Mouse (Mus musculus): ENCODE measurements around the gene Bloc1s1.

Gene Bloc1s1

DNA sequence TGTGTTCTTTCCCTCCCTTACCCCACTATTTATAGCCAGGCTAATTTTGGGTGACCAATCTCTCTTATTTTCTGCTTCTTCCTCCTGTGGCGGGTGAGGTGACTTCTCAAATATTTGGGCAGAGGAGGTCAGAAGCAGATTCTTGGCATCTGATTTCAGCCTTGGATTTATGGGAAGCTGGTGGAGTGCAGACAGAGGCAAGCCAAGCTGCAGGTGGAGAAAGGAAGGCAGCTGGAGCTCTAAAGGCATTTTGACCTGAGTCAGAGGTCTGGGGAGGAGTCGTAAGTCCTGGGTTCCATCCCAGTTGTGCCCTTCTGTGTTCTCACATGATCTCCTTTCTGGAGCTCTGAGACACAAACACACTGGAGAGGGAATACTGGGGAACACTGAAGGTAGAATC, 7.6 kb upstream of the Bloc1s1 start:
- no peak for DNase-seq (ENCODE audit: low spot score in 2 of 2)

DNA sequence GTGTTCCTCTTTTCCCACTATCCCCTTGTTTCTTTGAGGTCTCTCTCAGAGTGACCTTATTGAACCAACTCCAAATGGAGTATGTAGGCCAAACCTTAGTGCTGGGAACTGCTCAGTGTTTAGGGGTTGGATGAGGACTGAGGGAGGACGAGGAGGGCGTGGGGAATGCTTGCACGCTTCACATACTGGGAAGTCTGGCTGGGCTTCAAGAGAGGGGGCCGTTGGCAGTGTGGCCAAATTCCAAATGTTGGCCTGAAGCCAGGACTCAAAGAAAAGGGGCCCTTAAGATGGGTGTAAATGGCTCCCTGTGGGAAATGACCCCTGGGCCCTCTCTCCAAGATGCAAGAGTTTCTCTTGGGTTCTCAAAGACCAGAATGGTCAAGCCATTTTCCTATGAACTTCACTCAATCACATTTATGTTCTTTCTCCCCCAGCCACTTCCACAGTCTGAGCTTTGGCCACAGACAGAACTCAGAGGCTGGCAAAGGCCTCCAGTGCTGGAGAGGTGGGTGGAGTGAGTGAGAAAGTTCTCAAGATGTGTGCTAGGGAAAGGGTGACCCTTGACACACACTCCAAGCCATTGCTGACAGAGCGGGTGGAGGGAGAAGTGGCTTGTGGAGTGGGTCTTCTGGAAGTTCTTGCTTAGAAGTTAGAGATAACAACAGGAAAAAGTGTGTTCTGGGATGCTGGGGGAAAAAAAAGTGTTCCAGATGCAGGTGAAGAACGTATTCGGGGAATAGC, 6.0 kb upstream of the Bloc1s1 start:
- no peak for DNase-seq (ENCODE audit: low spot score in 2 of 2)

DNA sequence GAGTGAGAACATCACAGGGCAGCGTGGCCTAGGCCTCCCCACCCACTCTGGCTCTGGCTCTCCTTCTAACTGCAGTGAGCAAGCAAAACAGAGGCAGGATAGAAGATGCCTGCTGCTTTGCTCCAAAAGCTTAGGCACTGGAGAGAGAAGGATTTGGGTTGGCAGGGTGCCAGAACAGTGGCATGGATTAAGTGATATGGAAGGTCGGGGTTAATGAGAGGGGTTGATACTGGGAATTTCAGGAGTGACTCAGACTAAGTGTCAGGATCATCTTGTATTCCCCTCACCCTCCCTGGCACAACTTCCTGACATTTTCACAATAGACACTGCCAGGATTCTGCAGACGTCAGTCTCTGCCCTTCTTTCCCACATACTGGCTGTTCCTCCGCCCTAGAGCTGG, 4.5 kb upstream of the Bloc1s1 start:
- DNase-seq (ENCODE audit: low spot score in 2 of 2) = no peak

DNA sequence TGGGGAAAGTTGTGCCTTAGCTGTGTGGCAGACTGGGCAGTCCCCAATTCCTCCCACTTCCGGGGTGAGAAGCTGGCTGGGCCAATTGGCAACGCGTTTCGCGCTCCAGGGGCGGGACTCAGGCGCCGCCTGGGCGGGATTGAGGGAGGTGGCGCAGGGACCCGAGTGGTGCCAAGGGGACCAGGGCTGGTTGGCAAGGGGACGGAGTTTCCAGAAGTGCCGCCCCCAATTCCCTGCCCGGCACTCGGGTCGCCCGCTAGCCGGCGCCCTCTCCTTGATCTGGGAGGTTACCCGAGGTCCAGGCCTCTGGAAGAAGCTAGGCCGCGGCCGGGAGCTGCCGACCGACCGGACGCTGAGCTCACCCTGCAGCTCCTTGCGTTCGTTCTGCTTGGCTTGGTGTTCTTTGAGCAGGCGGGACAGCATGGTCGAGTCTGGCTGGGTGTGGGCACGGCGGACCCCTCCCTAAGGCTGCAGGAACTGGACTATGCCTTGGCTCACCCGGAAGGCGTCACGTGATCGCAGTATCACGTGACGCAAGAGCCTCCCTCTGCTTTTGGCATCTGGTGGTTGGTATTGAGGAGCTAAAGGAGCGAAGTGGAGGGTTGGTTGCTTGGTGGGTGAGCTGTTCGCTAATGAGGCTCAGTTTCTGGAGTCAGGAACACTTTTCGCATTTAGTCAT, 683 bp downstream of the Bloc1s1 start:
- DNase-seq (ENCODE audit: low spot score in 2 of 2) = peak; percentile 84 to 89

DNA sequence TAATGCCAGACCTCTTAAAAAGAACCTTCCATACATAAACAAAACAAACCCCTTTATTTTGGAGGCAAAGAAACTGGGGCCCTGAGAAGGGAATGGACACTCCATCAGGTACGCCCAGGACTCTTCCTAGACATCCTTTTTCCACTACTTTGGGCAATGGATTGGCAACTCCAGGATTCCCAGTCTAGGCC, 1.1 kb downstream of the Bloc1s1 start, which contains the start of gene Rdh5:
TSS of gene Rdh5 (minus strand) at position 67 of the 191 bp plus-strand sequence.
- DNase-seq (ENCODE audit: low spot score in 2 of 2) = no peak

DNA sequence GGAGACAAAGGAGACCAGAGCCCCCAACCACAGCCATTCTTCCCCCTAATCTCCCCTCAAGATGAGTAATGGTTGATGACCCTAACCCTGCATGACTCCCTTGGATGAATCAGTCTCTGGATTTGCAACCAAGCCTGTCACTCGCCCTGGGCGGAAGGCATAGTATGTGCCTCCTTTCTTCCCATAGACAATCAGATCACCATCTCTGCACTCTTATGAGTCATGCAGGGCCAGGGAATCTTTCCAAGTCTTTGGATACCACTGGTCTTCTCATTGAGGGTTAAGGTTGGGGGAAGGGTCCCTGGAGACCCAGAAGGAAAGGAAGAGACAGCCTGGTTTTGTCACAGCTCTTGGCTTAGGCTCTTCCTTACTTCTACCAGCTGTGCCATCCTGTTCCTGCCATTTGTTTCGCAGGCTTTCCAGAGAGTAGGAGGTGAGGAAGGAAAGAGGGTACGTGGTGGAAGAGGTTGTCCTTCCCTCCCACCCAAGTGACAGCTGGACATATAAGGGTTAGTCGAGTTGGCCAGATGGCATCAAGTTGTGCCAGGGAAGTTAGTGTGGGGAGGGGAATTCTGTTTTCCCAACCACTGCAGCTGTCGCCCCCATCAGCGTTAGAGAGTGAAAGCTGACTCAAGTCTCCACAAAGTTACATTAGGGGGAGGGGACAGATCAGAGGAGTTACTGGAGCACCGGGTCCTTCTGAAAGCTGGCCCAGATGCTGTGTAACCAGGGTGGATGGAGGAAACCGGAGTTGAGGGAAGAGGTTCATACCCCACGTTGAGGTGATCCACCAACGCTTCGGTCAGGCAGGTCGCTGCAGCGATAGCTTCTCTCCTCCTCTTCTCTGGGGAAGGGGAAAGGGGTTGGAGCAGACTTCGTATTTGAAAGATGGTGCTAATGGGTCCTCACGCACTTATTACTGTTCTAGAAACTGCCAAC, 1.7 kb downstream of the Bloc1s1 start:
- DNase-seq (ENCODE audit: low spot score in 2 of 2) = no peak

DNA sequence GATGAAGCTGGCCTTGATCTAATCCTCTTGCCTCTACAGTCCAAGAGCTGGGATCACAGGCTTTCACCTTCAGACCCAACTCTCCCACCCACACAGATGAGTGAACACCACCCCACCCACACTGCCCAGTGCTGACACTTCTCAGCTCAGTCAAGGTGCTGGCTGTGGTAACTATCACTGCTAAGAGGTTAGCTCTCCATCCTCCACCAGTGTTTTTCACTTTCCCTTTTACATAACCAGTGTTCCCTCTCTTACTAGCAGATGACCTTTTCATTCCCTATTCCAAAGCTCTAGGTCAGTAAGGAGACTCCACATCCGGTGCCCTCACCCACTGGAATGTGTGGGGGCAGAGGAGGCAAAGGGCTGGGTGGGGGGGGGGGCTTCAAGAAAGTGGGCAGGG, 2.6 kb downstream of the Bloc1s1 start:
- no peak for DNase-seq (ENCODE audit: low spot score in 2 of 2)

DNA sequence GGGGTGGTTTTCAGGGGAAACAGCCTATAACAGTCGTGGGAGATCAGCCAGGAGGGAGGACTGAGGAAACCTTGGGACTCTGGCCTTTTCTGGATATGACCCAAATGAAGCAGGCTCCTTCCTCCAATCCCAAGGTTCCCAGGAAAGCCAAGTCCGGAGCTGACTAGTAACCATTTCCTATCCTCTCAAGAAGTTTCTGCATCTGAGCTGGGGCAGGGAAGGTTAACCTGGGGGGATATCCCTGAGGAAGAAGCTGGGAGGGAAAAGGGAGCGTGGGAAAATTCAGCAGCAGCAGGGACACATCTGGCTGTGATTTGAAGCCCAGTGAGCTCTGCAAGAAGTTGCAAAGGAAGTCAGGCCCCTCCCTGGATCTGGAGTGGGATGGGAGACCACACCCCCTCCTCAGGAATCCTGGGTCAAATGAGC, 3.1 kb downstream of the Bloc1s1 start:
- no peak for DNase-seq (ENCODE audit: low spot score in 2 of 2)

DNA sequence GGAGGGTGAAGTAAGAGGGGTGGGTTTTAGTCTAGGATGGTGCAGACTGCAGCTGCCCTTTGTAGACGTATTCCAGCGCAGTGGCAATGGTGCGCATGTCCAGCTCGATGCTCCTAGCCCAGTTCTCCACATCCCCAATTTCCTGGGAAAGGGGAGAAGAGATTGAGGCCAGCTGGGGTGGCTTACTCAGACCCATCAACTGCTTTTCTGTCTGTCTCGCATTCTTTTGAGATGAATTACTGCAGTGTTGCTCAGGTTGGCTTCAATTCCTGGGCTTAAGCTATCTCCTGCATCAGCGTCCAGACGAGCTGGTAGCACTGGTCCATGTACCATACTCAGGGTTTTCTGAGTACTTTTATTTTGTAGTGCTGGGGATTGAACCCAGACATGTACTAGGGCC, 3.9 kb downstream of the Bloc1s1 start:
- no peak for DNase-seq (ENCODE audit: low spot score in 2 of 2)

DNA sequence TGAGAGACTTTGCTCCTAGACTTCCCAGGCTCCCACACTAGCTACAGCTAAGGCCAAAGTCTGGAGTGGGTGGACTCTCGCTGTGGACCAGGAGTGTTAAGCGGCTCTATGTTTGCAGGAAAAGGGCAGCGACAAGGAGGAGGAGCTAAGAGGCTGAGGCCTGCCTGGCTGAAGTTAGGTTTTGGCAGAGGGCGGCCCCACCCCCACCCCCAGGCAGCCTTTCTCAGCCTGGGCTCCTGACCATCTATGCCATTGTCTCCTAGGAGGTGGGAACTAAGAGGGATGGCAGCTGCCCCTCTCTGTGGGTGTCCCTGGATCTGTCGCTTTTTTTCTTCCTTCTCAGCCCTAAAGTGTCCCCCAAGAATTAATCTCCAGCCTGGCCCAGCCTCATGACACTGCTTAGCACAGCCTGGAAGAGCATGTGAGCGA, 4.6 kb downstream of the Bloc1s1 start:
- DNase-seq (ENCODE audit: low spot score in 2 of 2) = no peak

DNA sequence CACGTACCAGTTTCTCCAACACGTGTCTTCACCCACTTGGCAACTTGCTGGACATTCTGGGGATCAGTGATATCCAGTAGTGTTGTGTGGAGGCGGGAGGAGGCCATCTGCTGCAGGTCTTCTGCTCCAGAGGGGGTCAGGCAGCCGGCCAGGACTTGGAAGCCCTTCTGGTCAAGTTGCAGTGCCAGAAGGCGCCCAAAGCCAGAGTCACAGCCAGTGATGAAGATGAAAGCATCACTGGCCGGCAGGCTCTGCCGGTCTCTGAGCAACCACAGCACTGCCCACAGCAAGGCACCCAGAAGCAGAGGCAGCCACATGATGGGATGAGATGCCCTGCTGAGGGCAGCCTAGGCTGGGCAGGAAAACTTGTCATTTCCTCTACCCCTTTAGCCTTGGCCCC, 5.6 kb downstream of the Bloc1s1 start:
- no peak for DNase-seq (ENCODE audit: low spot score in 2 of 2)

DNA sequence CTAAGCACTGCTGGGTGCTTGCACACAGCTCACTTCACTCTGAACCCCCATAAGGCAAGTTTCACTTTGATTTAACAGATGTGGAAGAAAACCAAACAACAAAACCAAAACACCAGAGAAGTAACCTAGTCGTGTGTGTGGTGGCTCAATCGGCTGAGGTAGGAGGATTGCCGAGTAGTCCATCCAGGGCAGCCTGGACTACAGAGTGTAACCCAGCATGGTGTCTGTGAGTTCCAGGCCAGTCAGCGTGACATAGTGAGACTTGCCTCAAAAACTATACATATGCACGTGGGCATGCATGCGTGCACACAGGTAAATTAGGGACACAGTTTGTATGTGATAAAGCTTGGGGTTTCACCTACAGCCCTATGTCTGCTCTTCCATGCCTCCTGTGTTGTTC, 6.4 kb downstream of the Bloc1s1 start:
- DNase-seq (ENCODE audit: low spot score in 2 of 2) = no peak

DNA sequence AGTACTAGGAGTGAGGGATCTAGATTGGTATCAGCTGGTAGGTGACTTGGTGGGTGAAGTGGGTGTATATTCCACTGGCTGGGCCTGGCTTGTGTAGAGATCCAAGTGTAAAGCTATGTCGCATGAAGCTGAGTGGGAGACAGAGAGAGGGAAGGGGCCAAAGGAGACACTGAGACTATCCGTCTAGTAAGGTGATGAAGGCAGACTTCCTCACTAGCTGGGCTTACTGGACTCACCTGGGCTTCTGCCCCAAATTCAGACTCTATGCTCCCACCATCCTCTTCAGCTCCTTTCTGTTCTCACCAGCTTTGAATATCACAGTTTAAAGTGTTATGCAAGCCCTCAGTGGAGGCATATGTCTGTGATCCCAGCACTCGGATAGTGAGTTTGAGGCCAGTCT, 7.2 kb downstream of the Bloc1s1 start:
- DNase-seq (ENCODE audit: low spot score in 2 of 2) = no peak

DNA sequence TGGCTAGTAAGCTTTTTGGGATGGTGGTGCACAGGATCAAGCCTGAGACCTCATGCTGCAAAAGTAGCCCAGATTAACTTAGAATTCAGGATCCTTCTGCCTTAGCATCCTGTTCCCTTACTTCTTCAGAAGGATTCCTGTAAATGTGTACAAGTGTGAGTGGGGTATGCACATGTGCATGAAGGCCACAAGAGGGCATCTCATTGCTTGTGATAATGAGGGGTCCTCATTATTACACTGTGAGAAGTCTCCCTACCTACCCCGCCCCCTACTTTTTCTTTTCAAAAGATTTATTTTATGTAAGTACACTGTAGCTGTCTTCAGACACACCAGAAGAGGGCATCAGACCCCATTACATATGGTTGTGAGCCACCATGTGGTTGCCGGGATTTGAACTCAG, 8.3 kb downstream of the Bloc1s1 start:
- no peak for DNase-seq (ENCODE audit: low spot score in 2 of 2)

DNA sequence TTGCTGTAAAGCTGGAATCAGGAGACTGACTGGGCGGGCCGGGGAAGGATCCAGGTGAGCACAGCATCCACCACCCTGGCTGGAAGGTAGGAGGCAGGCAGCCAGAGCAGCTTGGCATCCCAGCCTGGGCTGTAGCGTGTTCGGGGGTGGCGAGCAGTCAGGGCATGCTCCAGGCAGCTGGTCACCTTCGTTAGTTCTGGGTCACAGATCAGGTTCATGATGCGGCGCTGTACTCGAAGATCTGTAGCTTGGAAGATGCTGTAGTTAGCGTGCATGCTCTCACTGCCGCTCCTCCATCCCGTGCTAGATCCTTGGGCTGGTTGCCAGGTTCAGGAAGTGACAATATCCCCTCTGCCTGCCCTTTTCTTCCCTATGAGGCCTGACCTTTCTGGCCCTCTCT, 10.1 kb downstream of the Bloc1s1 start:
- no peak for DNase-seq (ENCODE audit: low spot score in 2 of 2)

DNA sequence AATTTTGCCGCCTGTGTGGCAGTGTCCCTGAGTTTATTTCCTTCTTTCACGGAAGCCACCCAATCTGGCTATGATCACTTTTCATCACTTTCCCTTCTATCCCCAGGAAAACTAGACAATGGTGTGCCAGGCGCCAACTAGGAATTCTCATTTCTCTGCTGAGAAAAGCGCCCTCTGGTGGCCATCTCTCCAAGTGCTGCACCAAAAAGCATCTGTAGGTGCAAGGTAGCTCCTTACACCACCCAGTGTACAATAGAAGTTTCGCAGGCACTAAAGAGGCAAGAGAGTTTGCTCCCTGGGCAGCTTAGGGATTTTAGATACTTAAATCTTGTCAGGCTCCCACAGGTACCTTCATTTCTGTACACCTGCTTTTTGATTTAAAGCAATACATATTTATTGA, 10.6 kb downstream of the Bloc1s1 start:
- DNase-seq (ENCODE audit: low spot score in 2 of 2) = peak; percentile 67 to 78

DNA sequence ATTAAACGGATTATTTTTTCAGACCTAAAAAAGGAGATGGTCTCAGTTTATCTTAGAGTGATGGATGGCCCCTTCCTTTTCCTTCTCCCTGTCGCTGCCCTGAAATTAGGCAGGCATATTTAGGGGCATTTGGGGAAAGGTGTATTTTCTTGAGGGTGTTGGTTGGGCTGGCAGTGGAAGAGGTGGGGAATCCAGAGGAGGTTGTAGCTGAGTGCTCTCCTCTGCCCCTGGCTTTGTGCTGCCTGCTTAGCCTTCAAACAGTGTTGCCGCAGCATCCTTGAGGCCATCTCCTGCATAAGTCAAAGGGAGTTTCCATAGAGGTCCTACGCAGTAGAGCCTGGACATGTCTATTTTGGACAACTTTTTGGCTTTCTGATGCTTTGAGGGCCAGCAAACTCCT, 11.0 kb downstream of the Bloc1s1 start:
- no peak for DNase-seq (ENCODE audit: low spot score in 2 of 2)

DNA sequence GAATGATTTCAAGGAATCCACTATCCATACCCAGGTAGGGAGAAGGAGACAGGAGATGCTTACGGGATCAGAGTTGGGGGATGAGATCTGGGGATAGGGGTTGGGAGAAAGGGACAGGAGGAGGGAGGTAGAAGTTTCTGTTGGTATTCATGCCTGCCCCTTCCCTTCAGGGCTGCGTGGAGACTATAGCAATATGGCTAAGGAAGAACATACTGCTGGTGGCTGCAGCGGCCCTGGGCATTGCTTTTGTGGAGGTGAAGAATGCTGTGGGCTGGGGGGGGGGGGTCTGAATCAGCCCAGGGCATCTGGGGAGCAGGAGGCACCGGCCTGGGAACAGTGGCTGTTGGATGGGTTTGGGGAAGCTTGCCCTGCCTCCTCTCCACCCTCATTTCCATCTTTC, 11.6 kb downstream of the Bloc1s1 start:
- no peak for DNase-seq (ENCODE audit: low spot score in 2 of 2)

DNA sequence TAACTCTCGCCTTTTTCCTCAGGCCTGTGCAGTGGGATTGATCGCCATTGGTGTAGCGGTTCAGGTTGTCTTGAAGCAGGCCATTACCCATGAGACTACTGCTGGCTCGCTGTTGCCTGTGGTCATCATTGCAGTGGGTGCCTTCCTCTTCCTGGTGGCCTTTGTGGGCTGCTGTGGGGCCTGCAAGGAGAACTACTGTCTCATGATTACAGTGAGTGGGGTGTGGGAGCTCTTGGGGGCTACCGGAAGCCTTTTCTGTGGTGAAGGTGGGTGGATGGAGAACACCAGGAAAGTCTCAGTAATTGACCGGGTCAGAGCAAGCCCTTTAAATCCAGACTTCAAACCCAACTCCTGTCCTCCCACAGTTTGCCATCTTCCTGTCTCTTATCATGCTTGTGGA, 12.4 kb downstream of the Bloc1s1 start:
- no peak for DNase-seq (ENCODE audit: low spot score in 2 of 2)

DNA sequence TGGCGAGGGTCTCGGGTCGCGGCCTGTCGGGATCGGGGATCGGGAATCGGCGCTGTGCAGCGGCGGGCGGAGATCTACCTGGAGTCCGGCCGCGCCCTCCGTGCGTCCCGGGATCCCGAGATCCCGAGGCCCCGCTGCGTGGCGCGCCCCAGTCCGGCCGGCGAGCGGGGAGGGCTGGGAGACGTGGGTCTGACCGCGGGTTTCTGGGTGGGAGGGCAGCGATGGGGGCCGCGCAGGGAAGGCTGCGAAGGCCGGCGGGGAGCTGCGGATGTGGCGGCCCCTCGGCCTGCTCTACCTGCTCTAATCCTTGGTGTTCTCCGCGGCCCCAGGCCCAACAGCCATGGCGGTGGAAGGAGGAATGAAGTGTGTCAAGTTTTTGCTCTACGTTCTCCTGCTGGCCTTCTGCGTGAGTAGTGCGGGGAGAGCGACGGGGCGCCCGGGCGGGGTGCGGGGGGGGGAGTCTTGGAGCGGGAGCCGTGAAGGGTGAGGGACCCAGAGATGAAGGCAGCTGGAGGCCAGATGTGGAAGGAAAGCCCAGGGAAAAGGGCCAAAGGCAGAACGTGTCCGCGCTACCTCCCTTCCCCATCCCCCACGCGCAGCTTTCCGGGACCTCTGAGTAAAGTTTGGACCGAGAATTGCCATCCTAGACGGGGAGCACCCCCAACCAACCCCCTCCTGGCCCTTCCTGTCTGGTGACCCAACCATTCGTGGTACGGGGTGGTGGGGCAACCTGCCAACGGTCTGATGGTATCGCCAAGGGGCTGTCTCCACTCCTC, 13.6 kb downstream of the Bloc1s1 start:
- no peak for DNase-seq (ENCODE audit: low spot score in 2 of 2)

DNA sequence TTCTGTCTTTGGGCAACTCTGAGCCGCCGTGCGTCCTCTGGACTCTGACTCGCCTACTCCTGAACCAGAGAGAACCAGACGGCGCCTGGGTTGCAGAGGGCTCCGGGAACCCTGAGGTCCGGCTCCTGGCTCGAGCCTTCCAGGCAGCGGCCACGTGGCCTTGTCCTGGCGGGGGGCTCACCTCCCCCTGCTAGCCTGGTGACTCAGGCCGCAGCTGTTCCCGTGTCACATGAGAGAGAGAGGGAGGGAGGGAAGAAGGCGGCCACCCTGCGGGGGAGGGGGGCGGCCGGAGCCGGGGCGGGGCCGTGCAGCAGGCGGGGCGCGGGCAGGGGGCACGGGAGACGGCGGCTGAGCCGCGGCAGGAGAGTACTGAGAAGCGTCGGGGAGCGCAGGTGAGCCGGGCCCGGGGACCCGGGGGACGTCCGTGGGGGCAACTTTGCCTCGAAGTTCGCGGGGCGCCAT, 14.2 kb downstream of the Bloc1s1 start:
- no peak for DNase-seq (ENCODE audit: low spot score in 2 of 2)

Measured in natural killer cell, adult 2 months (primary cell).